Mouse (Mus musculus): ENCODE data around the gene Mad1l1.

Gene Mad1l1

DNA sequence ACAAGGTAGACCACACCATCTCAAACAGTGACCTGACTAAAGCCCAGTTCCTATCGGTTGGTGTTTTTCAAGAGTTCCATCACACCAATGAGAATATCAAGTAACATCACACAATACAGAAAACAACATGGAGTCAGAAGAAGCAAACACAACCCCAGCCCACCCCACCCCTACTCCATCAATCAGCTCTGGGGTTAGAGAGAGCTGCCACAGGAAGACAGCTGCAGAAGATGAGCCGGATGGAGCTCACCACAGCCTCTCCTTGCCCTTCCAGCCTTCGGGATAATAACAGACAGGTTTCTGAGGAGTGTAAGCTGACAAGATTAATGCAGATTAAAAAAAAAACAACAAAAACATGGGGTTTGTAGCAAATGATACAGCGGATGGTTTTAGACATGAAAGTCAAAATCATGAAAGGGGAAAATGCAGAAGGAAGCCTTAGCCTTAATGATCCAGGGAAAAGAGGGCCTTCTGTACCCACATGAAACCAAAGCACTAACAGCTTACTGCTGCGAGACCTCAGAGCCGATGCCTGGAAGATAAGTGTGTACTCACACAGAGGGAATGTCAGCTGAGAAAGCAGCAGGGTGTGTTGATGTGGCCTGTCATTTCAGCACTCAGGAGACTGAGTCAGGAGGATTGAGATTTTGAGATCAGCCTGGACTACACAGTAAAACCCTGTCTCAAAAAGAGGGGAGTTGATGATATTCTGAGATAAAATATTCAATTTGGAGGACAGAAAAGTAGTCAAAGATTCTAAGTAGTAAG, 110.8 kb downstream of the Mad1l1 start:
- no peak for DNase-seq

GRCm38 (mm10) chr5:140208743-140209409, 112.5 kb downstream of the Mad1l1 start:
- DNase-seq: no peak

GRCm38 (mm10) chr5:140206726-140207703, 114.3 kb downstream of the Mad1l1 start:
- no peak for DNase-seq

DNA sequence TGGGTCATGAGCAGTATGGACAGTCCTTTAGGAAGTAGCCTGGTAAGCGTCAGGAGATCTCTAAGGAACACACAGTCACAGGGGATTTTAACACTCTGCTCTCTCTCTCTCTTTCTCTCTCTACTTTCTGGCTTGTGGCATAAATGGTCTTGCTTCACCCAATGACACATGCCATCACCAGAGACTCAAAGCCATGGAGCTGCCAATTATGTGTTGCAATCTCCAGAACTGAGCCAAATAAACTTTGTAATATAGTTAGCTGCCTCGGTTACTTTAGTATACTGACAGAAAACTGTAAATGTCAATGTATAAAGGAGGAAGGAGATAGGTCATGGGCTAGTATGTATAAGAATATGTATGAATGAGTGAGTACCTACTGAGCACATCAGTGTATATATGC, 115.4 kb downstream of the Mad1l1 start:
- DNase-seq: no peak

DNA sequence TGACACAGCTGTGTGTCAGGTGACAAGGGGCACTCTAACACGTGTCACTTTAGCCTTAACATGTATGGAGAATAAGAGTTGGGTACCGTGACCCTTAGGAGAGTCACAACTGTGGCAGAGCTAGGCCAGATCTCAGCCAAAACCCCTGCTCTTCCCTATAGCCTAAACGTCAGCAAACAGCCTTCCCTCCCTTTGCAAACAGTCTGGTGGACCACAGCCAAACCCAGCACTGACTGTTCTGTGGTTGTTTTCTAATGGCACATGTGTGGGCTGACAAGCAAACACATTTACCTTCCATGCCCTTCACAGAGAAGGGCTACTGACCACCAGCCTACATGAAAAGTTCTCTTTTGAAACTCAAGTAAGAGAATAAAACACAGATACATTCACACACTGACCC, 116.9 kb downstream of the Mad1l1 start:
- no peak for DNase-seq

GRCm38 (mm10) chr5:140204037-140204436, 117.3 kb downstream of the Mad1l1 start:
- no peak for DNase-seq

DNA sequence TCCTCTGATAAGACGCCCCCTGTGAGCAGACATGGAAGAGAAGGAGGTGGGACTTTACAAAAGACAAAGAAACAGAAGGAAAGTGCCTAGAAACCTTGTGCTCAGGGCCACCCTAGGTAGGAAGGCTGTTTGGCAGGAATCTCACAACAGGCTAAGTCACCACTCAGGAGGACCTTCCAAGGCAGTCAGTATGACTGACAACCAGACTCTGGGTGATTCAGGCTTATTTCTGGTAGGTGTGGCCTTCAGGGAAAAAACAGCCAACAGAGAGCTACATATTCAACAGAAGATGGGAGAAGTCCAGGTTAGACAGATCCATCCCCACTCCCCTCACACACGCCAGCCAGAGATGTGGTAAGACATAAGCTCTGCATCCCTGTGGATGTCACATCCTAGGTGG, 118.9 kb downstream of the Mad1l1 start:
- no peak for DNase-seq

DNA sequence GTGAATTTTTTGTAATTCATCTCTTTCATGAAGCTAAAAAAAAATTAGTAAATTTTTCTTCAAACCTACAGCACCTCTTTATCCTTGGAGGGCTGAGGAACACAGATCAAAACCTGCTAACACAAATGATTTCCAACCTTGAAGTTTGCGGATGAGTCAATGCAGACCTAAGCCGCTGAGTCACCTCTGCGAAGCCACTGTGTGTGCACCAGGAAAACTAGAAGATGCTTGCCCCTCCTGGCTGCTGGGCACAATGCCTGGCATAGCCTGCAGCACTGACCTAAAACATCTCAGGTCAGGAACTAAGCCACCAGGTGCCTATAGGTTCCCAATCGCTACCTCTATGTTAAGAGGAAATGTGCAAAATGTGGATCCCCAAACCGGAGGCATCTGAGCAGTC, 119.8 kb downstream of the Mad1l1 start:
- DNase-seq: no peak

- DNase-seq: no peak
Observed at GRCm38 (mm10) chr5:140201109-140201508, 120.2 kb downstream of the Mad1l1 start.

DNA sequence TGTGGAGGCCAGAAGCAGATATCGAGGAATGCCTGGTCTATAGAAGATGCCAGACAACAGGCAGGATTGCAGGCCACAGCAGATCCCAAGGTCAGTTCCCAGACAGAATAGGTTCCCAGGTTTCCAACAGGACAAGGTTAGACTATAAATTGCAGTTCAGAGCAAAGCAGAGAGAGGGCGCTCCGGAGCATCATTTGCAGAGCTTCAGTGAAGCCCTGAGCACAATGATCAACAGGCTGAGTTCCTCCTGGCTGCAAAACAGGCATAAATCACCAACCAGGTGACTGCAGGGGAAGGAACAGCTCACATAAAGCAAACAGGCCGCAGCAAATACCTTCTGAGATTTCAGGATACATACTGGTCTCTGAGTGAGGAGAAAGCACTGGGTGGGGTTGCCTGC, 123.6 kb downstream of the Mad1l1 start:
- peak; percentile 46 for DNase-seq

DNA sequence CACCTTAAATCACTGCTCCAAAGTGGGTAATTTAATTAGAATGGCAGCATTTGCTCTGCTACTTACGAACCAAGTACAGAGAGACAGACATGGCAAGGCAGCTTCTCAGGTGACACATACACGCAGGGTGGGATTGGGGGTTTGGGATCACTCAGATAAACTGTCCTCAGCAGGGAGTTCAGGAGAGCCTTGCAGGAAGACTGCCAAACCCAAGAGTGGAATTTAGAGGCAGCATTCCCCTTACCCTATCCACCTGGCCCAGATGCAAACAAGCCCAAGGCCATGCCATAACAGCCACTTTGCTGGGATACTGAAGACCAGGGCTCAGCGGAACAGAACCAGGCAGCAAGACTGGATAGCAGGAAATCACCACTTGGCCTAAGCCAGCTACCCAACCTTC, 124.9 kb downstream of the Mad1l1 start:
- no peak for DNase-seq

- no peak for DNase-seq
Observed at GRCm38 (mm10) chr5:140194173-140194572, 127.2 kb downstream of the Mad1l1 start.

GRCm38 (mm10) chr5:140191539-140191938, 129.8 kb downstream of the Mad1l1 start:
- no peak for DNase-seq

GRCm38 (mm10) chr5:140186351-140186750, 135.0 kb downstream of the Mad1l1 start:
- no peak for DNase-seq

- no peak for DNase-seq
Observed at GRCm38 (mm10) chr5:140185757-140186156, 135.6 kb downstream of the Mad1l1 start.

DNA sequence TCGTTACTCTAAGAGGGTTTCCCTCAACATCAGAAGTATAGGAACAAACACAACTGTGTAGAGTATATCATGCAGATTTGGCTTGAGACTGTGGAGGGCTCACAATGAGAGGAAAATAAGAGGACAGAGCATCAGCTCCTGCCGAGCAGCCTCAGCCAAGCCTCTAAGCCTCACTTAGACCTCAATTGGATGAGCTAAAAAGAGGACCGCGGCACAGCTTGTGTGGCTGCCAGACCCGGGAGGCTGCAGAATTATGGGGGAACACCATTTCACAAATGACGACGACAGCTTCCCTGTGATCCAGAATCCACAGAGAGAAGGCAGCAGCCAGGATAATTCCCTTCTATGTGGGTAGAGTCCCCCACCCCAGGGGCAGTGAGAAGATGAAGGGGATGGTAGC, 138.0 kb downstream of the Mad1l1 start:
- DNase-seq: no peak

DNA sequence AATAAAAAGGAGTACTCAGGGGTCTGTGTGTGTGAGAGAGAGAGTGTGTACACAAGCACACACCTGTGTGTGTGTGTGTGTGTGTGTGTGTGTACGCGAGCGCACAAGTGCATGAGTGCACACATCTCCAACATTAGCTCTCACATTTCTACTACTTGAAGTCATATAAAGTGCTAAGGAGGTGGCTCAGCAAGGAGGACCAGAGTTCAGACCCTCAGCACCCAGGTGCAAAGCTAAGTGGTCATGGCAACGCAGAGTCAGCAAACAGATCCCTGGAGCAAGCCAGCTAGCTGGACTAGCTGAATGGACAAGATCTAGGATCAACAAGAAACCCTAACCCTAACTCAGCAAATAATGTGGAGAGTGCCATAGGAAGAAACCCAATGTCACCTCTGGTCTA, 139.0 kb downstream of the Mad1l1 start:
- DNase-seq: no peak

DNA sequence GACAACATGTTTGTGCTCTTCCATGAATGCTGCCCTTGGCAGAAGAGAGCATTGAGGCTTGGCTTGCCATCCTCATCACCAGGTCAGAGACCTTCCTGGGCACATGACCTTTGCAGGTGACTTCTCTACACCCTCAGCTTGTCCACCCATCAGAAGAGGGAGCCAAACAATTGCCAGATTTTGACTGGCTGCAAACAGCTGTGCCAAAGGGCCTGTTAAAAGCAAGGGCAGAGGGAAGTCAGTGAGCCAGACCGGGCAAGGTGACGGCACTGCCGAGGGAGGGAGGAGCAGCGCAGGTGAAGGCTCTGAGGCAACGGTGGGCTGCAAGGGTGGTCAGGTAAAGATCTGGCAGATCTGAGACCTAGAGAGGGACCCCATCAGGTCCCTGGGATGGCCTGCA, 141.3 kb downstream of the Mad1l1 start:
- no peak for DNase-seq

DNA sequence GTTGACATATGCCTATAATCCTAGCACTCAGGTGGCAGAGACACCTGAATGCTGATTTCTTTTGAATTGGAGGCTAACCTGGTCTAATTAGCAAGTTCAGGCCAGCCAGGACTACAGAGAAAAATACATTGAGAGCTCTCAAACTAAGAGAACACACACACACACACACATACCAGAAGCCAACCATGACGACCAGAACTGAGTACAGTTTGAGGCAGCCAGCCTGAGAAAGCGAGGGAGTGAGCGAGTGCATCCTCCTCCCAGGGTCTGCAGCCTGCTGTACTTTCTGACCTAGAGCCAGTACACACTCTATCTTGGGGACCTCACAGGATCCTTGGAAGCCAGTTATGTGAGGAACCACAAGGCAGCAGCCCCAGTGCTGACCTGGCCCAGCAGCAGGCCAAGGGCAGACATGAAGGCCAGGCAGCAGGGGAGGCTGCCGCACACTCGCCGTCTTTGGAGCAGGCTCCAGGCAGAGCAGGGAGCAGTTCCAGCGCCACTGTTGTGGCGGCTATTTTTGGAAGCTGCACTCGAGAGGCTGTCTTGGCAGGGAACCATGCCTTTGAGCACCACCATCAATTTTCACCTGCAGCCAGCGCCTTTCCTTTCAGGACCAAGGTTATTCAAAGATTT, 143.2 kb downstream of the Mad1l1 start:
- peak; percentile 64 for DNase-seq

DNA sequence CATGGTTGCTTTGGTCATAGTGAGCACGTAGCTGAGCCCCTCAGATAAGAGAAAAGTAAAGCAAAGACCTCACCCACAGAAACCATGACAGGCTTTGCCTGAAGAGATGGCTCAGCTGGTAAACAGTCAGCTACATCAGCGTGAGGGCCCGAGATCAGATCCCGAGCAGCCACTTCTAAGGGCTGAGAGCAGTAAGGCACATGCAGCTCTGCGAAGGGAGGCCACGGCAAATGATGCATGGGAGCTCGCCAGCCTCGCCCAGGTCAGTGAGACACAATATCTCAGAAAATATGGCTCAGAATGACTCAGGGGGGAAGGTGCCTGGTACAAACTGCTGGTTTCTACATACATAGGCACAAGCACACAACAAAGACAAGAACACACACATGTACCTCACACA, 143.8 kb downstream of the Mad1l1 start:
- no peak for DNase-seq

GRCm38 (mm10) chr5:140176370-140176769, 145.0 kb downstream of the Mad1l1 start:
- DNase-seq: no peak

DNA sequence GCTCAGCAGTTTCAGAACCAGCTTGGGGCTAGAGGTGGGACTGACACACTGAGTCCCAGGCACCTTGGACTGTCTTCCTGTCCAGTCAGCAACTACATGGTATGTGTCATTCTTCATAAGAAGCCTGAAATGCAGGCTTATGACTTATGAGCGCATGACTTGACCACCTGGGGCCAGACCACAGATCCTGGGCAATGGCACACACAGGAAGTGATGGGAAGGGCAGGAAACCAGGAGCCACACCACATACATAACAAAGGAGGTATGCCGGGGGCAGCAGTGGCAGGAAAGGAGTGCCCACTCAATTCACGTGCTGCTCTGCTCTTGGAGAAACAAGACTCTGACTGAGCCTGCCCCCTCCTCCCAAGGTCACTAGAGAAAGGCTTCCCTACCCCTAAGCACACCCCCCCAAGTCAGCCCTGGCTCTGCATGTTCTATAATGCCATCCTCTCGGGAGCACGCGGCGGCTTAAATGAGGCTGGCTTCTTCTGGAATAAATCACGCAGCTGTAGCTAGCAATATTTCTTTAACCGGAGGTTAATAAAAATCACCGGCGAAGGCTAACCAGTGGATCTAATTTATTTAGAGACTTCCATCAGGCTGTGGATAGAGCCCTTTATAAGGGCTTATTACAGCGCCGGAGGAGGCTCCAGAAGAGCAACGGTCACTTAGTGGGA, 146.4 kb downstream of the Mad1l1 start:
- DNase-seq: no peak
